ENCODE assay signal across 8 mouse cellular contexts in genomic region chr11:80300551-80301315, GRCm38 (mm10). TPM values are rescaled to one million over a fixed set of nuclear protein-coding genes. Genes with fewer than 3 reads are reported as not detected.
DNase-seq lines count a peak whose midpoint lies in the region; ATAC-seq and TF ChIP-seq lines count a peak whose summit lies in the region.

Rhbdl3 (plus strand) TSS chr11:80300912.

- in situ Hi-C loops in CH12.LX (cut with MboI; ENCODE audit: low pct_ligation_motif_present, low pct_unique_long_range_greater_than_20kb, low sequenced_read_pairs), result no loop called here

- H3K9me3 ChIP-seq in CH12.LX (replicated peaks; ENCODE audit: low read length), result peaks cover 20% of the 10 kb centered on the region
- no peaks in the 10 kb centered on the region for H3K9me3 ChIP-seq in forebrain, embryonic 15.5 days
- no peaks in the 10 kb centered on the region for H3K9me3 ChIP-seq in lung, embryonic 14.5 days (ENCODE audit: low read depth, low read length)

- peak; percentile 47; the same call in 1 of the 2 replicates for TF ChIP-seq POLR2A in CH12.LX (IDR thresholded peaks at IDR 0.05; ENCODE audit: low read depth, low read length)
- no peak for TF ChIP-seq POLR2A in bone marrow, adult 2 months (IDR thresholded peaks at IDR 0.05; ENCODE audit: borderline replicate concordance, control insufficient read depth, low read depth, low read length)

- no peak within 1 kb of the TSS for H3K27ac ChIP-seq in CH12.LX (ENCODE audit: insufficient read depth, low read depth)
- H3K27ac ChIP-seq in bone marrow, adult 2 months (ENCODE audit: control insufficient read depth, insufficient read depth, low read depth, low read length, poor library complexity), result no peak within 1 kb of the TSS
- H3K27ac ChIP-seq in forebrain, embryonic 15.5 days (replicated peaks), result peak within 1 kb of the TSS; percentile 84
- peak within 1 kb of the TSS; percentile 24; the same call in 1 of the 2 replicates for H3K27ac ChIP-seq in lung, embryonic 14.5 days (ENCODE audit: low read depth)

- ATAC-seq in forebrain, embryonic 15.5 days (replicated peaks), result peak; percentile 63
- ATAC-seq in lung, embryonic 14.5 days (ENCODE audit: insufficient read depth), result peak; percentile 69

- peaks cover 0 to 31% of the 10 kb centered on the region in 2 experiments; a peak in 2 of 4 replicates for H3K4me1 ChIP-seq in CH12.LX (ENCODE audit: control insufficient read depth in 1 of 2, insufficient read depth in 2 of 2)
- H3K4me1 ChIP-seq in bone marrow, adult 2 months (ENCODE audit: control insufficient read depth, insufficient read depth, low read length), result no peaks in the 10 kb centered on the region; the same call in 1 of the 2 replicates
- H3K4me1 ChIP-seq in forebrain, embryonic 15.5 days, result peaks cover 56% of the 10 kb centered on the region
- peaks cover 15% of the 10 kb centered on the region for H3K4me1 ChIP-seq in lung, embryonic 14.5 days (ENCODE audit: insufficient read depth)

- no peak for TF ChIP-seq RAD21 in CH12.LX (IDR thresholded peaks at IDR 0.05; ENCODE audit: low read depth, low read length)

- H3K4me2 ChIP-seq in CH12.LX (ENCODE audit: insufficient read depth, low read depth, poor library complexity, severe bottlenecking), result peak within 1 kb of the TSS; percentile 88
- H3K4me2 ChIP-seq in forebrain, embryonic 15.5 days (replicated peaks), result peak within 1 kb of the TSS; percentile 98
- peak within 1 kb of the TSS; percentile 99 for H3K4me2 ChIP-seq in lung, embryonic 14.5 days

- H3K9ac ChIP-seq in CH12.LX (ENCODE audit: insufficient read depth, low read depth), result peak within 1 kb of the TSS; percentile 49; the same call in 1 of the 2 replicates
- H3K9ac ChIP-seq in forebrain, embryonic 15.5 days (replicated peaks), result peak within 1 kb of the TSS; percentile 81
- peak within 1 kb of the TSS; percentile 52 for H3K9ac ChIP-seq in lung, embryonic 14.5 days

- dilution Hi-C loops in CH12.LX (cut with MboI; ENCODE audit: extremely low pct_ligation_motif_present, extremely low pct_unique_long_range_greater_than_20kb, low sequenced_read_pairs), result no loop called here

- no peaks in the 10 kb centered on the region for H3K36me3 ChIP-seq in CH12.LX (replicated peaks in 1 of 2; ENCODE audit: control insufficient read depth in 1 of 2, insufficient read depth in 1 of 2, low read length in 1 of 2)
- no peaks in the 10 kb centered on the region for H3K36me3 ChIP-seq in forebrain, embryonic 15.5 days
- H3K36me3 ChIP-seq in lung, embryonic 14.5 days (ENCODE audit: insufficient read depth), result no peaks in the 10 kb centered on the region

- peak; percentile 40 for DNase-seq in CH12.LX (ENCODE audit: extremely low read depth)
- DNase-seq in heart, postnatal 4 days, result peak; percentile 61
- DNase-seq in layer of hippocampus, adult 8-10 months (ENCODE audit: low spot score in 2 of 2), result peak in 1 of 2 experiments; percentile 41
- peak; percentile 61 for DNase-seq in lung, embryonic 14.5 days
- peak; percentile 65 for DNase-seq in ovary, postnatal 36 days (ENCODE audit: low spot score)
- DNase-seq in urinary bladder, adult 2 months (ENCODE audit: low spot score), result peak; percentile 52

- TF ChIP-seq EP300 in CH12.LX (IDR thresholded peaks at IDR 0.05; ENCODE audit: low read length), result no peak

- TF ChIP-seq CTCF in CH12.LX (conservative IDR thresholded peaks at IDR 0.05 in 1 of 2, IDR thresholded peaks at IDR 0.05 in 1 of 2; ENCODE audit: low read depth in 2 of 2, low read length in 2 of 2), result no peak
- no peak for TF ChIP-seq CTCF in bone marrow, adult 2 months (IDR thresholded peaks at IDR 0.05; ENCODE audit: control insufficient read depth, insufficient read depth, low read length)
- no peak for TF ChIP-seq CTCF in lung, embryonic 14.5 days (IDR thresholded peaks at IDR 0.05; ENCODE audit: low read depth)

- no peaks in the 10 kb centered on the region for H3K79me2 ChIP-seq in CH12.LX (replicated peaks; ENCODE audit: control insufficient read depth, extremely low read depth, insufficient read depth, poor library complexity, severe bottlenecking)

- H3K27me3 ChIP-seq in CH12.LX (replicated peaks), result peaks cover 51% of the 10 kb centered on the region
- H3K27me3 ChIP-seq in forebrain, embryonic 15.5 days, result no peaks in the 10 kb centered on the region
- H3K27me3 ChIP-seq in lung, embryonic 14.5 days (ENCODE audit: insufficient read depth, low read length), result peaks cover 43% of the 10 kb centered on the region

- peak within 1 kb of the TSS; percentile 27 to 66 (median 52) for H3K4me3 ChIP-seq in CH12.LX (replicated peaks in 1 of 3; ENCODE audit: low read depth in 2 of 3, low read length in 2 of 3, poor library complexity in 1 of 3)
- peak within 1 kb of the TSS; percentile 25 for H3K4me3 ChIP-seq in bone marrow, adult 2 months (replicated peaks; ENCODE audit: control insufficient read depth, low read depth, low read length)
- peak within 1 kb of the TSS; percentile 73 for H3K4me3 ChIP-seq in forebrain, embryonic 15.5 days
- H3K4me3 ChIP-seq in lung, embryonic 14.5 days (ENCODE audit: low read depth, low read length), result peak within 1 kb of the TSS; percentile 63

- 1% methylated on average over 79 of the region's 81 CpGs for WGBS in bone marrow, adult 2 months
- WGBS in forebrain, embryonic 15.5 days, result under 1% methylated on average over 81 of the region's 81 CpGs
- WGBS in lung, embryonic 14.5 days, result under 1% methylated on average over 71 of the region's 81 CpGs

TF ChIP-seq in CH12.LX, 34 proteins besides CTCF, POLR2A, EP300 and RAD21:
- TF ChIP-seq USF2 (conservative IDR thresholded peaks at IDR 0.05; ENCODE audit: low read depth, low read length) (no peak), KAT2A (IDR thresholded peaks at IDR 0.05; ENCODE audit: insufficient replicate concordance, low read length) (no peak), PAX5 (IDR thresholded peaks at IDR 0.05; ENCODE audit: low read length) (no peak), MAZ (IDR thresholded peaks at IDR 0.05; ENCODE audit: low read depth, low read length) (peak; percentile 45; the same call in 1 of the 2 replicates), TCF12 (IDR thresholded peaks at IDR 0.05; ENCODE audit: low read depth, low read length) (0 out of 2 replicates have a peak, but pooled peaks have one; percentile 15), NELFE (IDR thresholded peaks at IDR 0.05; ENCODE audit: low read depth, low read length) (0 out of 2 replicates have a peak, but pooled peaks have one; percentile 22), TBP (conservative IDR thresholded peaks at IDR 0.05; ENCODE audit: low read depth, low read length) (peak; percentile 98), POLR2AphosphoS2 (IDR thresholded peaks at IDR 0.05; ENCODE audit: low read depth, low read length) (no peak), SIN3A (IDR thresholded peaks at IDR 0.05; ENCODE audit: low read length) (peak; percentile 56; the same call in 1 of the 2 replicates), ETS1 (conservative IDR thresholded peaks at IDR 0.05; ENCODE audit: low read depth, low read length) (no peak), MAX (IDR thresholded peaks at IDR 0.05; ENCODE audit: low read length) (no peak), UBTF (IDR thresholded peaks at IDR 0.05; ENCODE audit: low read depth, low read length) (peak; percentile 99), NRF1 (IDR thresholded peaks at IDR 0.05; ENCODE audit: low read depth, low read length) (peak; percentile 25; the same call in 1 of the 2 replicates), BHLHE40 (IDR thresholded peaks at IDR 0.05; ENCODE audit: low read depth, low read length) (no peak)

RNA-seq across cellular contexts. Expression of gene Rhbdl3, which starts in this region (rescaled TPM):
- total RNA-seq in CH12.LX (2012; rRNA removed), result 0.88 and 1.4 TPM in 2 replicates
- total RNA-seq in CH12.LX (2014; rRNA removed), result 0.34 and 0.46 TPM in 2 replicates
- polyA plus RNA-seq in CH12.LX (2012; ENCODE audit: insufficient read length, low read depth), result 0.46 and 0.70 TPM in 2 replicates
- 0.52 TPM in 1 of 2 replicates, not detected in the other for polyA plus RNA-seq in bone marrow, adult 2 months (2011; ENCODE audit: insufficient read depth, insufficient read length, low replicate concordance, missing spikeins)
- polyA plus RNA-seq in forebrain, embryonic 15.5 days (2015; fragmentation: Nextera tagmentation; extraction: Ambion mirVana), result 20.4 and 23.3 TPM in 2 replicates
- 1 to 10 TPM; 1.7 to 1.8 TPM for total RNA-seq in heart, postnatal 4 days (2021)
- total RNA-seq in layer of hippocampus, adult 8-10 months (2022), result 10 to 100 TPM; 26.0 to 29.6 (median 28.2) TPM
- 1.5 and 1.7 TPM in 2 replicates for polyA plus RNA-seq in lung, embryonic 14.5 days (2014; fragmentation: Nextera tagmentation; extraction: Ambion mirVana)
- 2.3 and 3.0 TPM in 2 replicates for polyA plus RNA-seq in urinary bladder, adult 2 months (2012; rRNA removed)

Comparison
In these comparisons a context has a peak if more than half of its experiments do, and no peak if none do; other contexts are left out.
1. RNA of gene Rhbdl3 (total RNA-seq): 26.0 to 29.6 TPM in layer of hippocampus, adult 8-10 months; 1.7 to 1.8 TPM in heart, postnatal 4 days and 0.34 to 1.4 TPM in CH12.LX; every median in the first group is over 4 times any median in the second.
2. H3K27ac ChIP-seq: peak in forebrain, embryonic 15.5 days (single experiment) and lung, embryonic 14.5 days (single experiment); none in CH12.LX (single experiment) and bone marrow, adult 2 months (single experiment).
3. Peak in every context shown above with its lines, with median percentiles within 50 percentile points of each other: H3K4me2 ChIP-seq, H3K4me3 ChIP-seq and H3K9ac ChIP-seq.